Mouse (Mus musculus) yolk sac, embryonic 10.5 days (tissue): ENCODE data around the gene Ccdc122.
"Not testable (repeated sequence)": the region's sequence is repeated elsewhere in the genome, so short reads cannot be mapped to it uniquely, and the experiment has no call there.

Experiments used
- DNase-seq: peaks from one replicate; pipeline ENCODE4 v3.0.0-alpha.2; 2017; ENCODE audit warnings: low spot score

Ccdc122 gene

DNA sequence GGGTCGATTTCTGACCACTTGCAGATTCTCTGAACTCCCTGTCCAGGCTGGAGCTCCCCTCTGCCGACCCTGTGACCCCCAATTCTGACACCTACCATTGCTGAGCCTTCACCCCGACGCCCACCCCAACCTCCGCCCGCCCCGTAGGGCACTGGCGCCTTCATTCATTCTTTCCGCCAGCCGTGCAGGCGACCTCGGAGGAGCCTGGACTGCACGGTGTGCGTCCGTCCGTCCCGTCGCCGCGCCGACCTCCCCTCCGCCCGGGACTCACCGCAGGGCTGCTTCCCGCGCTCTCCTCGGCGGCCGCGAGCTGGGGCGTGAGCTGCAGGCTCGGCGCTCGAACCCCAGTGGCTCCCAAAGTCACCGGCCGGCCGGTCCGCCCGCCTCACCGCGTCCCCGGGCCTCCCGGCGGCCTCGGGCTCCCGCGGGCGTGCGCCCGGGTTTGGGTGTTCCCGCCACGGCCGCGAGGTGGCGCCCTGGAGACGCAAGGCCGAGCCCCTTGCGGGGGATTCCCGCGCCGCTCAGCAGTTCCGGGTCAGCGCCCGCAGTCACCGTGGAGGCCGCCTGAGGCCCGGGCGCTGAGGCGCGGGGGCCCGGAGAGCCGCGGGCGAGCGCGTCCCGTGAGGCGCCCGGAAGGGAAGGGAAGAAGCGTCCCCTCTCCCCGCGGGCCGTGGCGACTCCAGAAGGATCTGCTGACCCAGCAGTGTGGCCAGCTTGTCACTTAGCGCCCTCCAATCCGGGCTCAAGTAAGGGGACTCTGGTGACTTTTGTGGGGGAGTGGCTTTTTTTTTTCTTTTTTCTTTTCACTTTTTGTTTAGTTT is at the start of gene Ccdc122, which contains the start of gene Lacc1:
Gene Ccdc122 (plus strand): TSS at position 547 of the 821 bp plus-strand sequence.
Gene Lacc1 (minus strand): TSS at position 679 of the 821 bp plus-strand sequence.
- DNase-seq, result peak; percentile 75

DNA sequence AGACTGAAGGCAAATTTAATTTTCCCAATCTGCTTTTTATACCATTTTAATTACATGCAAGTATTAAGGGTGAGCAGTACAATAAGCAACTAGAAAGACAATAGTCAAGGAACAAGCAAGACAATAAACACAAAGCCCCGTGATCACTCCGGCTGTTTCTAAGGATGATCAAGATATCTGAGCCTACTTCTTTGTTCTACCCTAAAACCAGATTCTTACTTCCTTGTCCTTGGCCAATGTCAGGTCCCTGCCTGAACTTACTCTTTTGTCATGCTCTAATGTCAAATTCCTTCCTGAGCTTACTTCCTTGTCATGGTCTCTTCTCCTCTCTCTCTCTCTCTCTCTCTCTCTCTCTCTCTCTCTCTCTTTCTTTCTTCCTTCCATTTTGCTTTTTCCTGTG is 46.2 kb upstream of the Ccdc122 start:
- DNase-seq, result not testable (repeated sequence)

GRCm38 (mm10) chr14:77004740-77005139 is 31.8 kb upstream of the Ccdc122 start:
- peak; percentile 58 for DNase-seq

DNA sequence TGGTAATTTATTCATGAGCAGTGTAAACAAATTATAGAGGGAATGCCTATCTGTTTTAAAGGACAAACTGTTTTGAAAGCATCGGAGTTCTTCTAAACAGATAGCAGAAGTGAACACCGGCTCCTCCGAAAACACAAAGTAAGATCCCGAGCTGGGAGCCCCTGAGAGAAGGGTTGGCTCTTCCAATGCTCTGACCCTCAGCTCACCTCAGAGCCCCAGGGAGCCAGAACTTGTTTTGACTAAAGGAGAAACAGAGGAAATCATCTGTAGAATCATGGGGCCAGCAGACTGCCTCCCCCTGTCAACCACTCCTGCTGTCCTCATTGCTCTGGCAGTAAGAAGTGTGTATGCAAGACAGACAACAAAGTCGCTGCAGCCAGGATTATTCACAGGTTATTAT is 31.0 kb upstream of the Ccdc122 start:
- no peak for DNase-seq

- peak; percentile 36 for DNase-seq
Observed at GRCm38 (mm10) chr14:77008238-77008637, 28.3 kb upstream of the Ccdc122 start.

DNA sequence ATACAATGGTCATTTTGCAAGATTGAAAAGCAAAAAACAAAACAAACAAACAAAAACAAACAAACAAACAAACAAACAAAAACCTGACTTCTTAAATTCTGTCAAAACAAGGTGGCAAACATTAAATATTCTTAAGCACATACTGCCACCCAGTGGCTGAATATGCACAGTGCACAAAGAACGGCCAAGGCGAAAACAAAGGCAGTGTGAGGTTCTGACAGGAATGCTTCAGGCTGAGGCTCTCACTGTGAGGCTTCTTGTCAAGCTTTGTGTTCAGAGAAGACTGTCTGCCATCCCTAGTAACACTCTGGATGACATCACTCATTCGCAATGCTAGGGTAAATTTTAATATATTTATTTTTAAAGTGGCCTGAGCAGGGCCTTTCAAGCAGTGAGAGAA is 24.8 kb upstream of the Ccdc122 start:
- peak; percentile 29 for DNase-seq

DNA sequence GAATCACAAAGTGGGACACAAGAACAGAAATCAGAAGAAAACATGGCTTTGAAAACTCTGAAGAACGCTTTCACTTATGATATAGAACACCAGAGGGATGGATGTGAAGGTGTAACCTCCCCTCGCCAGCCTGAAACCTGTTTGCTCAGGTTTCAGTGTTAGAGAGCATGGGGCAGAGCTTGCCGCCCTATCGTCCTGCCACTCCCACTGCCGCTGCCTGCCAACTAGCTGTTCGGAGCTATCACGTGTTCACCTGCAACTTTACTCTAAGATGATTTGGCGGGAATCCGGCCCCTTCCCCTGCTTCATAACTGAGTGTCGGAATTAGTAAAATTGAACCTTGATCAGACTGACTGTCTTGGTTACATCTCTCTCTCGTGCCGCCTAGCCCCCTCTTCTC is 19.8 kb upstream of the Ccdc122 start:
- not testable (repeated sequence) for DNase-seq

GRCm38 (mm10) chr14:77017211-77017610 is 19.4 kb upstream of the Ccdc122 start:
- DNase-seq, result no peak

DNA sequence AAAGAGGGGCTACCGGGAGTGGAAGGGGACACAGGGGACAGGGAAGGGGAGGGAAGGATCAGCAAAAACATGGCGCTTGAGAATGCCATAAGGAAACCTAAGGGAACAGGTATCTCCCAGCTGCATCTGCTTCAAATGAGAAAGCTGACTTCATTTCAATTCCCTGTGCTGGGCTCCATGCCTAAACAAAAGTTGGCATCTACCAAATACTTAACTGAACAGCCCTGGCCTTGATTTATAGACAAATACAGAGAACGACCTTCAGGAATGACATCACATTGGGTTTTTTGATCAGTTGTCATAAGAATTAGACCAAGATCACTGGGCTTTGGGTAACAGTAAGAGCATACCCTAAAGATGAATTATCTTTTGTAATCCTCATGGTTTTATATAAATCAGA is 12.1 kb upstream of the Ccdc122 start:
- no peak for DNase-seq

- no peak for DNase-seq
Observed at GRCm38 (mm10) chr14:77029319-77030054, 7.1 kb upstream of the Ccdc122 start.

DNA sequence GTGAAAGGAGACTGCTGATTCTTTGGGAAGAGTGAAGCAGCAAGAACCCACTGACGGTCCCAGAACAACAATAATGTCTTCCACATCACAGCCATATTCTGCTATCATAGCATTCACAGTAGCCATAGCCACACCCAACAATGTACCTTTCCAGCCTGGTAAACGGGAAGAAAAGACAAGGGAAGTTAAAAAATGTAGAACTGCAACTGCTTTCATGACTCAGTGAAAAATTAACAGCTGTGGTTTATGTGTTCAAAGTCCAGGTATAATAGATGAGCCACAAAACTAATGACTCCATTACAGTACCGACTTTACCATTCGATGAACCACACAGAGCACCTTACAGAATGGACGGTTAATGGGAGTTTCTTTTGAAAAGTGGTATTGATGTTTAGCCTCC is 5.8 kb upstream of the Ccdc122 start:
- DNase-seq, result no peak

DNA sequence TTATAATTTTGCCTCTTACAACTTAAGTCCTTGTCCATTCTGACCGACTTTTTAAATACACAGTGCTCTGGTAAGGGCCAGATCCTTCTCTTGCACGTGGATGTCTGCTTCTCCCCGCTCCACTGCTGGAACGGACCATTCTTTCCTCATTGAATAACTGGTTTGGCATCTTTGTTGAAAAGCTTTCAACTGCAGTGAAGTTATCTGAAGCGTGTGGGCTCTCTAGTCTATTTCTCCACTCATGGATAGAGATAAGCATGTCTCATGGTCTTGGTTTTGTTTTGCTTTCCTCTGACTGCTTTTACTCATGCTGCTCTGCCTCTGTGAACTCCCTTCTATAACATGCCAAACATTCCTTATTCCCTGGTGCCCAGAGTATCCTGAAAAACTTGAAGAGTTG is 4.1 kb upstream of the Ccdc122 start:
- DNase-seq, result no peak

DNA sequence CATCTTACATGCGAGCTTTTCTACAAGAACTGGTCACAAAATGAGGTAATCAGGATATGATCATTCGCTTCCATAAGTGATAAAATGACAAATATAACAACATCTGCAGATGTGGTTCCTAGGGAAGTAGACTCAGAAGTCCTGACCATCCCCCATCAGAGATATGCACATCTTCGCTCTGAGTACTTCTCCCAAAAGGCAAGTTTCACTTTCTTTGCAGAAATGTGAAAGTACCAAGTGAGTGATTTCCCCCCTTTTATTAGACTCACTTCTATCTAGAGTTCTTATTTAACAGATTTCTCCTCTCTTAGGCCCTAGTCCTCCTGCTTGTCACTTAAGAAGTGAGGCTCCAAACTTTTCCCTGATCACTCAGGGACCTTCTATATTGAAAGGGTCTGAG is 3.2 kb upstream of the Ccdc122 start:
- DNase-seq, result no peak

GRCm38 (mm10) chr14:77034175-77034915 is 2.2 kb upstream of the Ccdc122 start:
- DNase-seq, result no peak

- no peak for DNase-seq
Observed at GRCm38 (mm10) chr14:77034970-77035369, 1.6 kb upstream of the Ccdc122 start.

DNA sequence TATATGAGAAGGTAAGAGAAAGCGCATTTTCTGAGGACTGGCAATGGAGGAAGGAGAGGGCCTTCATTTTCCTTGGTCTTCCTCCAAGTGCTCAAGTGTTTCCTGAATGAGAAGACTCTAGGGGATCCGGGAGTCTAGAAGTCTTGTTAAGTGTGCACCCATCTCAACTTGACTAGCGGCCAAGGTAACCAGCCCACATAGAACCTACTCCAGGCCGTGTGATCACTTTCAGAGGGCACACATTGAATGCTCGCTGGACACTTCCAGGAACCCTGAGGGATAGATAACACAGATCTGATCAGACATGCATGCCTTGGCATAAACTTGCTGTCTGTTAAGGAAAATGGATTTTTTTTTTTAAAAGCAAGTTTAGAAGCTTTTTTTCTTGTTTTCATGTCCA is 758 bp downstream of the Ccdc122 start:
- DNase-seq, result no peak

DNA sequence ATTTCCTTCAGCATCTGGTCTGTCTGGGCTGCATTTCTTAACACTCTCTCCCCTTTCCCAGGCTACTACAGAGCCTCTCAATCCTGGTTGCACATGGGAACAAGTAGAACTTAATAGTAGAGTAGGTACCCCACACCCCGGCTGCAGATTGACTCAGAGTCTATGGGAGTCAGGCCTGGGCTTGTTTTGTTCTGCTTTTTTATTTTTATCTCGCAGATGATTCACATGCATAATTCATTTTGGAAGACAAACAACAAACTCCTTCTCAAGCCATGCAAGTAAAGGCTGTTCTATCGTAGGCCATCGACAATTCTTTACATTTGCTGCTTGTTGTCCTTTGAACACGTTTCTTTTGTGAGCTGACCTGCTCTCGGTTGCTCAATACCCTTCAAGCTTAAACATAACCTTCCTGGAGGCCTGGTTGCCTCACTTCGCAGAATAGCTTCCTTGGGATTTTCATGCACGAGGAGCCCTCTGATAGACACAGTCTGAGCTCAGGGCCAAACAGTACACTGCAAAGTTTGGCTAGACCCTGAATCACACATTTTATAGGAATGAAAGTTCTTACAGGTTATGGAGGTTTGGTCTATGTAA is 1.4 kb downstream of the Ccdc122 start:
- DNase-seq, result peak; percentile 43

- no peak for DNase-seq
Observed at GRCm38 (mm10) chr14:77053288-77053687, 16.7 kb downstream of the Ccdc122 start.

DNA sequence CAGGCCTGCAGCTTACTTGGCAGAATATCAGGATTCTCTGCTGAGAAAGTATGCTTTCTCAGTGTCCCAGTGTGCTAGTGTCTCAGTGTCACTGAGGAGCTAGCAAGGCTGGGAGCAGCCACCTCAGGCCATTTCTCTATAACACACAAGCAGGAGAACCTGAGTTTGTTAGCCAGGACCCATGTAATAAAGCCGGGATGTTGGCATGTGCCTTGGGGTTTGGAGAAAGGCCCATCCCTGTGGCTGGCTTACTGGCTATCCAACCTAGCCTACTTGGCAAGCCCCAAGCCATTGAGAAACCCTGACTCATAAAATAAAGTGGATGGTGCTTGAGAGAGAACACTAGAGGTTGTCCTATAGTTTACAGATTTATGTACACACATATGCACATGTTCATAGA is 32.8 kb downstream of the Ccdc122 start:
- DNase-seq, result no peak

DNA sequence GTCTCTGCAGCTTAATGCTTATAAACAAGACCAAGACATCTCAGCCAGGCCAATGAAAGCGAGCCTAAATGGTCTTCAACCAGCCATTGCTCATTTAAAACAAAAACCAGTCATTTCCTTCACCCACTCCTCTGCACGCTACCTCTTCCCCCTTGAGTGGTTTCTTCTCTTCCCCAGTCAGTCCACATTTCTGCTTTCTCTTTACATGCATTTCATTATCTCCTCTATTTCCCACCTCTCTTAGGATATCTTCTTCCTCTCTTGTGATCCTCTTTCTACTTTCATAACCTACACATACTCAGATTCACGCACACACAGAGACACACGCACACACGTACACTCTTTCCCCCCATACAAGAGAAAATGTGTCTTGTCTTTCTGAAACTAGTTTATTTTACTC is 44.7 kb downstream of the Ccdc122 start:
- DNase-seq, result no peak

GRCm38 (mm10) chr14:77100285-77100684 is 63.7 kb downstream of the Ccdc122 start:
- no peak for DNase-seq

GRCm38 (mm10) chr14:77110622-77111021 is 74.0 kb downstream of the Ccdc122 start:
- not testable (repeated sequence) for DNase-seq
